Mouse (Mus musculus) CH12.LX (cell line): ENCODE data around the gene Fam90a1a. TPM values are rescaled to one million over a fixed set of nuclear protein-coding genes. Genes with fewer than 3 reads are reported as not detected.

Source experiments
- DNase-seq: peaks from one replicate; pipeline ENCODE4 v3.0.0-alpha.2; 2013; ENCODE audit errors: extremely low read depth
- H3K27ac ChIP-seq: 2 replicates; pipeline ENCODE4 v1.5.1; 2012; ENCODE audit warnings: low read depth, mild to moderate bottlenecking, control low read depth, moderate library complexity; ENCODE audit not compliant: insufficient read depth
- H3K27me3 ChIP-seq: replicated peaks from 2 replicates; pipeline ENCODE3; 2012; ENCODE audit warnings: inconsistent platforms
- H3K36me3 ChIP-seq, 2 experiments: replicated peaks in 1 of 2; 2 replicates each; pipeline versions ENCODE3 to v1.6.1; 2012; ENCODE audit warnings: inconsistent platforms in 1 of 2, low read length in 1 of 2, mild to moderate bottlenecking in 1 of 2, mixed read lengths in 1 of 2, moderate library complexity in 1 of 2; ENCODE audit not compliant: control insufficient read depth in 1 of 2, insufficient read depth in 1 of 2
- H3K4me1 ChIP-seq, 2 experiments: 2 replicates each; pipeline ENCODE4 v1.6.1; 2012; ENCODE audit warnings: inconsistent platforms in 1 of 2, moderate library complexity in 1 of 2; ENCODE audit not compliant: insufficient read depth in 2 of 2, control insufficient read depth in 1 of 2
- H3K4me2 ChIP-seq: 2 replicates; pipeline ENCODE4 v1.6.1; 2012; ENCODE audit warnings: low read depth, mild to moderate bottlenecking, control low read depth; ENCODE audit not compliant: poor library complexity, insufficient read depth, severe bottlenecking
- H3K4me3 ChIP-seq, 3 experiments: fragments of 150-350 bp in 1 of 3; sonication (generic) in 1 of 3; replicated peaks in 1 of 3; 2 replicates each; pipeline versions ENCODE3 to v1.5.1; 2011 to 2012; ENCODE audit warnings: low read depth in 2 of 3, low read length in 2 of 3, mild to moderate bottlenecking in 2 of 3, moderate library complexity in 2 of 3, control low read depth in 1 of 3, improper control_type of control experiment in 1 of 3, inconsistent platforms in 1 of 3, mixed read lengths in 1 of 3; ENCODE audit not compliant: poor library complexity in 1 of 3
- H3K79me2 ChIP-seq: replicated peaks from 2 replicates; pipeline ENCODE4 v1.6.1; 2012; ENCODE audit warnings: mild to moderate bottlenecking, moderate library complexity; ENCODE audit not compliant: control insufficient read depth, poor library complexity, insufficient read depth, severe bottlenecking; ENCODE audit errors: extremely low read depth
- H3K9ac ChIP-seq: 2 replicates; pipeline ENCODE4 v1.6.1; 2012; ENCODE audit warnings: low read depth, mild to moderate bottlenecking, control low read depth, moderate library complexity; ENCODE audit not compliant: insufficient read depth
- H3K9me3 ChIP-seq: replicated peaks from 2 replicates; pipeline ENCODE3; 2012; ENCODE audit warnings: low read length, inconsistent platforms, mixed read lengths
- CHD1 ChIP-seq: IDR thresholded peaks from 2 replicates; pipeline ENCODE4 v1.6.1; 2012; ENCODE audit warnings: low read depth, low read length, improper control_type of control experiment, inconsistent platforms
- CHD2 ChIP-seq: IDR thresholded peaks from 2 replicates; pipeline ENCODE4 v1.6.1; 2011; ENCODE audit warnings: low read length, improper control_type of control experiment
- CTCF ChIP-seq, 2 experiments: IDR thresholded peaks in 1 of 2; conservative IDR thresholded peaks in 1 of 2; 2 replicates each; pipeline ENCODE4 v1.5.1; 2011 to 2012; ENCODE audit warnings: low read depth in 2 of 2, low read length in 2 of 2, improper control_type of control experiment in 1 of 2, inconsistent platforms in 1 of 2, mild to moderate bottlenecking in 1 of 2, moderate library complexity in 1 of 2
- E2F4 ChIP-seq: IDR thresholded peaks from 2 replicates; pipeline ENCODE4 v1.6.1; 2011; ENCODE audit warnings: low read depth, low read length, improper control_type of control experiment; ENCODE audit not compliant: insufficient replicate concordance
- ELF1 ChIP-seq: IDR thresholded peaks from 2 replicates; pipeline ENCODE4 v1.6.1; 2014; ENCODE audit warnings: low read depth, mild to moderate bottlenecking, inconsistent platforms, low read length, improper control_type of control experiment
- EP300 ChIP-seq: IDR thresholded peaks from 2 replicates; pipeline ENCODE4 v1.6.1; 2011; ENCODE audit warnings: low read length, improper control_type of control experiment
- ETS1 ChIP-seq: conservative IDR thresholded peaks from 2 replicates; pipeline ENCODE4 v1.6.1; 2012; ENCODE audit warnings: low read depth, mild to moderate bottlenecking, inconsistent platforms, low read length, improper control_type of control experiment, moderate library complexity
- GABPA ChIP-seq: IDR thresholded peaks from 2 replicates; pipeline ENCODE4 v1.6.1; 2012; ENCODE audit warnings: low read depth, low read length, improper control_type of control experiment, inconsistent platforms; ENCODE audit not compliant: insufficient replicate concordance
- HCFC1 ChIP-seq: IDR thresholded peaks from 2 replicates; pipeline ENCODE4 v1.6.1; 2012; ENCODE audit warnings: low read depth, mild to moderate bottlenecking, inconsistent platforms, low read length, improper control_type of control experiment
- IRF4 ChIP-seq: IDR thresholded peaks from 2 replicates; pipeline ENCODE4 v1.6.1; 2014; ENCODE audit warnings: low read depth, mild to moderate bottlenecking, inconsistent platforms, low read length, improper control_type of control experiment
- JUND ChIP-seq: conservative IDR thresholded peaks from 2 replicates; pipeline ENCODE4 v1.6.1; 2011; ENCODE audit warnings: low read depth, low read length, improper control_type of control experiment
- MAFK ChIP-seq: IDR thresholded peaks from 2 replicates; pipeline ENCODE4 v1.6.1; 2011; ENCODE audit warnings: low read length, improper control_type of control experiment; ENCODE audit not compliant: insufficient replicate concordance
- MAX ChIP-seq: IDR thresholded peaks from 2 replicates; pipeline ENCODE4 v1.6.1; 2011; ENCODE audit warnings: low read length, improper control_type of control experiment
- MAZ ChIP-seq: IDR thresholded peaks from 2 replicates; pipeline ENCODE4 v1.6.1; 2012; ENCODE audit warnings: low read depth, mild to moderate bottlenecking, inconsistent platforms, low read length, improper control_type of control experiment, moderate library complexity
- MEF2A ChIP-seq: IDR thresholded peaks from 2 replicates; pipeline ENCODE4 v1.6.1; 2014; ENCODE audit warnings: low read depth, mild to moderate bottlenecking, inconsistent platforms, low read length, improper control_type of control experiment, borderline replicate concordance
- NELFE ChIP-seq: IDR thresholded peaks from 2 replicates; pipeline ENCODE4 v1.6.1; 2011; ENCODE audit warnings: low read depth, low read length, improper control_type of control experiment
- NRF1 ChIP-seq: IDR thresholded peaks from 2 replicates; pipeline ENCODE4 v1.6.1; 2014; ENCODE audit warnings: low read depth, mild to moderate bottlenecking, inconsistent platforms, low read length, improper control_type of control experiment, moderate library complexity
- POLR2AphosphoS2 ChIP-seq: IDR thresholded peaks from 2 replicates; pipeline ENCODE4 v1.6.1; 2011; ENCODE audit warnings: low read depth, low read length, improper control_type of control experiment
- RAD21 ChIP-seq: IDR thresholded peaks from 2 replicates; pipeline ENCODE4 v1.6.1; 2011; ENCODE audit warnings: low read depth, mild to moderate bottlenecking, low read length, improper control_type of control experiment, moderate library complexity
- SIN3A ChIP-seq: IDR thresholded peaks from 2 replicates; pipeline ENCODE4 v1.6.1; 2012; ENCODE audit warnings: low read length, improper control_type of control experiment, inconsistent platforms
- SMC3 ChIP-seq: IDR thresholded peaks from 2 replicates; pipeline ENCODE4 v1.6.1; 2011; ENCODE audit warnings: low read depth, low read length, improper control_type of control experiment
- TCF12 ChIP-seq: IDR thresholded peaks from 2 replicates; pipeline ENCODE4 v1.6.1; 2014; ENCODE audit warnings: low read depth, mild to moderate bottlenecking, inconsistent platforms, low read length, improper control_type of control experiment
- UBTF ChIP-seq: IDR thresholded peaks from 2 replicates; pipeline ENCODE4 v1.6.1; 2012; ENCODE audit warnings: low read depth, mild to moderate bottlenecking, inconsistent platforms, low read length, improper control_type of control experiment, moderate library complexity
- USF1 ChIP-seq: IDR thresholded peaks from 2 replicates; pipeline ENCODE4 v1.6.1; 2014; ENCODE audit warnings: low read depth, mild to moderate bottlenecking, inconsistent platforms, low read length, improper control_type of control experiment
- USF2 ChIP-seq: conservative IDR thresholded peaks from 2 replicates; pipeline ENCODE4 v1.6.1; 2011; ENCODE audit warnings: low read depth, low read length, improper control_type of control experiment
- ZC3H11A ChIP-seq: IDR thresholded peaks from 2 replicates; pipeline ENCODE4 v1.6.1; 2012; ENCODE audit warnings: low read depth, mild to moderate bottlenecking, inconsistent platforms, low read length, improper control_type of control experiment
- ZKSCAN1 ChIP-seq: IDR thresholded peaks from 2 replicates; pipeline ENCODE4 v1.6.1; 2012; ENCODE audit warnings: low read depth, inconsistent platforms, low read length, improper control_type of control experiment, borderline replicate concordance
- ZMIZ1 ChIP-seq: IDR thresholded peaks from 2 replicates; pipeline ENCODE4 v1.6.1; 2012; ENCODE audit warnings: low read depth, mild to moderate bottlenecking, inconsistent platforms, low read length, improper control_type of control experiment
- dilution Hi-C: fragments of 300-500 bp; cut with MboI; formaldehyde crosslinking; loops from 2 replicates; pipeline ENCODE4 v1.14.3; 2020; ENCODE audit warnings: low sequenced_read_pairs; ENCODE audit not compliant: extremely low pct_unique_long_range_greater_than_20kb, extremely low pct_ligation_motif_present
- in situ Hi-C: fragments of 300-500 bp; cut with MboI; formaldehyde crosslinking; loops from 3 replicates; pipeline ENCODE4 v1.14.3; 2019; ENCODE audit warnings: low sequenced_read_pairs, low pct_ligation_motif_present, low pct_unique_long_range_greater_than_20kb, mixed read lengths
- polyA plus RNA-seq: library from polyadenylated mRNA; unstranded; fragments of >175 nt; gene quantifications from 2 replicates; pipeline ENCODE4 v1.2.1, GENCODE M21; 2012; ENCODE audit warnings: low read depth; ENCODE audit not compliant: insufficient read length
- total RNA-seq, 2 experiments: library from RNA; depleted of rRNA; stranded (reverse); fragments of 300-350 nt in 1 of 2; fragments of >200 nt in 1 of 2; gene quantifications; 2 replicates each; pipeline ENCODE4 v1.2.3; 2012 to 2014

The Fam90a1a gene
- total and polyA plus RNA-seq, 3 experiments = not detected

DNA sequence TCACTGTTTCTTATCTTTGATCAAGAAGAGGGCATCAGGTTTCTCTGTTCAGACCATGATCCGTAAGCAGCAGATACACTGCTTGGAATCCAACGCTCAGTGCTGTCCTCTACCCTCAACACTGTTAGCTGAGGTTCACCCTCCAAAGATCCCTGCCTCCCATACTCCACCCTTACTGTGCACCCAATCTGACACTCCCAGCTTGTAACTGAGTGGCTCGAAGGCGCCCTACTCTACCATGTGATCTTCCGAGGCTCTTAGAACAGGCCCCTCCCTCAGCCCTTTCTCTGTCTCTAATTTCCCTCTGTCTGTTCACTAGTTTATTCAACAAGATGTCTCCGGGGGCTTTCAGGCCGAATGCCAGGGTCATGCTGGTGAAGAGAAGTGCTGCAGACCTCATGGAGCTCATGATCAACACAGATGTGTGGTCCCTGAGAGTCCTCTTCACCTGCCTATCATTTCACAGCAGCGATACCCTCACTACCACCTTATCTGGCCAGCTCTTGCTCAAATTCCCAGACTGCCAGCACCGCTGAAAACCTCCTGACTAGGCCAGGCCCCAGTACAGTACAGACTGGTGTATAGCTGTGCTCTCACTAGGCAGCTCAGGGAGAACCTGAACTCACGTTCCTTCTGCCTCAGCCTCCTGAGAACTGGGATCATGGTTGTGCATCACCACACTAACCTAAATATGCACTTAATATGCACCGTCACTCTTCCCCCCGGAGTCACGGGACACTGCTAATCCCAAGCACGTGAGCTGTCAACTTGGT, 46.4 kb downstream of the Fam90a1a start:
- peaks cover 3% of the 10 kb centered on the region for H3K27me3 ChIP-seq
- H3K9ac ChIP-seq = no peak overlapping the region
- H3K27ac ChIP-seq = no peak overlapping the region
- H3K4me3 ChIP-seq = no peak overlapping the region
- no peak for TF ChIP-seq POLR2AphosphoS2
- TF ChIP-seq CHD1 = no peak
- no peak for TF ChIP-seq MAFK
- TF ChIP-seq SMC3 = no peak
- TF ChIP-seq UBTF = no peak
- TF ChIP-seq JUND = no peak
- TF ChIP-seq ZMIZ1 = no peak
- no peak for TF ChIP-seq USF1
- no peak for TF ChIP-seq ETS1
- TF ChIP-seq EP300 = no peak
- no peak for TF ChIP-seq ZC3H11A
- TF ChIP-seq, all 38 proteins: peak for 0
- Histone ChIP-seq H3K4me2 (no peak overlapping the region), H3K79me2 (no peaks in the 10 kb centered on the region), H3K4me1 (peaks cover 7 to 12% of the 10 kb centered on the region in 2 experiments; a peak in 2 of 4 replicates), H3K9me3 (no peaks in the 10 kb centered on the region), H3K36me3 (peaks cover 2 to 17% of the 10 kb centered on the region in 2 experiments)
- dilution Hi-C loops (no loop called here), in situ Hi-C loops (no loop called here)
- DNase-seq = no peak

DNA sequence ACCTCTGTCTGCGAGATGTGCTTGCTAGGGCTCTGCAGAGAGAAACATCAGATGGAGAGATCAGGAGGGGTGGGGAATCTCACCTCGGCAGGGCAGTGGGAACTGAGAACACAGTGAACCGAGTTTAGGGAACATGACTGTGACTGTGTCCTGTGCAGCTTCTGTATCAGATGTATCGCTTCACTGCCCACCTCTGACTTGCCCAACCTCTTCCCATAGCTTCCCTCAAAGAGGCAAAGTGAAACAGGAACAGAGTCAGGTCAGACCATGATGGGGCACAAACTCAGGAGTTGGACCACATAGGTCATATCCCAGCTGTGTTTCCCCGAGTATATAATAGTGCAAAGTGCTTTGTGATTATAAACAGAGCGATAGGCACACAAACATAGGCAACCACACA, 47.9 kb downstream of the Fam90a1a start:
- Histone ChIP-seq H3K4me2 (no peak overlapping the region), H3K27ac (no peak overlapping the region), H3K4me3 (no peak overlapping the region), H3K36me3 (peaks cover 5 to 17% of the 10 kb centered on the region in 2 experiments), H3K9ac (no peak overlapping the region), H3K27me3 (peaks cover 1% of the 10 kb centered on the region), H3K9me3 (no peaks in the 10 kb centered on the region), H3K4me1 (peaks cover 7 to 12% of the 10 kb centered on the region in 2 experiments; a peak in 2 of 4 replicates), H3K79me2 (no peaks in the 10 kb centered on the region)
- in situ Hi-C loops = no loop called here
- dilution Hi-C loops = no loop called here
- DNase-seq = peak; percentile 24
- TF ChIP-seq CHD2 (no peak), HCFC1 (no peak), MAFK (no peak), CTCF (conservative IDR thresholded peaks at IDR 0.05 in 1 of 2, IDR thresholded peaks at IDR 0.05 in 1 of 2; ENCODE audit: low read depth in 2 of 2, low read length in 2 of 2) (no peak), E2F4 (no peak), JUND (no peak), MAZ (no peak), GABPA (no peak), IRF4 (no peak), TCF12 (no peak), MAX (no peak), USF2 (no peak), RAD21 (no peak), ZKSCAN1 (no peak), ELF1 (no peak), MEF2A (no peak), ETS1 (no peak), NELFE (no peak), SIN3A (no peak), NRF1 (no peak)
